Mouse (Mus musculus) frontal cortex, postnatal 36 days (tissue): ENCODE data around the gene Shisal2a.

Experiments
- DNase-seq, 2 experiments: peaks; one replicate each; pipeline ENCODE4 v3.0.0; 2022; ENCODE audit warnings: low spot score in 2 of 2

Gene Shisal2a

DNA sequence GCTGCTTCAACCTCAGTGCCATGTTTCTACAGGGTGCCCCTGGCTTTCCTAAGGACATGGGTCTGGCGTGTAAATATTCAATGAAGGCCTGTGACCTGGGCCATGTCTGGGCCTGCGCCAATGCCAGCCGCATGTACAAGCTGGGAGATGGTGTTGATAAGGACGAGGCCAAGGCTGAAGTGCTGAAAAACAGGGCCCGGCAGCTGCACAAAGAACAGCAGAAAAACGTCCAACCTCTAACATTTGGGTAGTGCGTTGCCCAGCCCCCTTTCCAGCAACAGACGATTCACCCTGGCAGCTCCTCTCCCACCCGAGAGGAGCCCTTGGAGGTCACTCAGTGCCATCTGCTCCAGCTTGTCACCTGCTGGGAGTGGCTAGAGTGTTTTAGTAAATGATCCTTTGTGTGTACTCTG lies 44.8 kb downstream of the Shisal2a start:
- DNase-seq: peak in 1 of 2 experiments; percentile 13

DNA sequence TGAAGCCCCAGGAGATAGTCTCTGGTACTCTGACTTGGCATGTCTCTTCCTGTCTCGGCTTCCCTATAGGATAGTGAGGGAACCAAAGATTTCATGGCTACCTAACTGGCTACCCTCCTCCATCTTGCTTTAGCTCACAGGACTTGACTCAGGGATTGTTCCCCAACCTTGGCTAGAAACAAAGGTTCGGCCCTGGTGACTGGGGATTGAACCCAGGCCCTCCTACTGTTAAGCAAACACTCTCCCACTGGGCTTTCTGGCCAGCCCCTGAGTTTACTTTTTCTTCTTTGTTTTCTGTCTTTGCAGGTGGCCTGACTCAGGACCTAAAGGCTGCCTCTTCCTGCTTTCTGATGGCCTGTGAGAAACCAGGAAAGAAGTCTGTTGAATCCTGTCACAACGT lies 45.3 kb downstream of the Shisal2a start:
- no peak for DNase-seq

DNA sequence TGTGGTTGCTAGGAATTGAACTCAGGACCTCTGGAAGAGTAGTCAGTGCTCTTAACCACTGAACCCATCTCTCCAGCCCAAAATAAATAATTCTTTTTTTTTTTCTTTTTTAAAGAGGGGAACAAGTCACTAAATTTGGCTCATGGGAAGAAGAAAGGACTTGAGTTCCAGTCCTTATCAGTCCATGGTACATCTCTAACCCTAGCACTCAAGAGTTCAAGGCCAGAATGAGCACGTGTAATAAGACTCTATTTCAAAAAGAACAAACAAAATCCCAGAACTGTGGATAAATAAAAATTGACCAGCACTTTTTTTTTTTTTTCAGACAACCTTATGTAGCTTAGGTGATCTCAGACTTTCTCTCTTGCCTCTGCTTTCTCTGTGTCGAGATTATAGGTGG lies 46.4 kb downstream of the Shisal2a start:
- DNase-seq: no peak

GRCm38 (mm10) chr4:108335413-108335812 lies 47.7 kb downstream of the Shisal2a start:
- DNase-seq: no peak

GRCm38 (mm10) chr4:108332041-108332440 lies 51.1 kb downstream of the Shisal2a start:
- DNase-seq: no peak

DNA sequence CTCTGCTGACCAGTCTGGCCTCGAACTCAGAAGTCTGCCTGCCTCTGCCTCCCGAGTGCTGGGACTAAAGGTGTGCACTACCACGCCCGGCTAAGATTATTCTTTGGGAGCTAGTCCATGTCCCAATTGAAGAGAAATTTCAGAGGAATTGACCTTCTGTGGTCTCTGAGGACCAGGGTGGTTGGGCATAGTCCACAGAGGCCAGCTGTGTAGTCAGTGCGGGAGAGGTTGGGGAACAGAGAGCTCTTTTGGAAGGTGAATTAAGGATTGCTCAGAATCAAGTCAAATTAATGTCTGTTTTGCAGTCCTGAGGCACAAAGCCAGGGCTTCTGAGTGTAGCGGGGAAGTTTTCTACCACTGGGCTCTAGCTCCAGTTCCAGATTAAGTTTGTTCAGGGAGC lies 53.3 kb downstream of the Shisal2a start:
- no peak for DNase-seq

DNA sequence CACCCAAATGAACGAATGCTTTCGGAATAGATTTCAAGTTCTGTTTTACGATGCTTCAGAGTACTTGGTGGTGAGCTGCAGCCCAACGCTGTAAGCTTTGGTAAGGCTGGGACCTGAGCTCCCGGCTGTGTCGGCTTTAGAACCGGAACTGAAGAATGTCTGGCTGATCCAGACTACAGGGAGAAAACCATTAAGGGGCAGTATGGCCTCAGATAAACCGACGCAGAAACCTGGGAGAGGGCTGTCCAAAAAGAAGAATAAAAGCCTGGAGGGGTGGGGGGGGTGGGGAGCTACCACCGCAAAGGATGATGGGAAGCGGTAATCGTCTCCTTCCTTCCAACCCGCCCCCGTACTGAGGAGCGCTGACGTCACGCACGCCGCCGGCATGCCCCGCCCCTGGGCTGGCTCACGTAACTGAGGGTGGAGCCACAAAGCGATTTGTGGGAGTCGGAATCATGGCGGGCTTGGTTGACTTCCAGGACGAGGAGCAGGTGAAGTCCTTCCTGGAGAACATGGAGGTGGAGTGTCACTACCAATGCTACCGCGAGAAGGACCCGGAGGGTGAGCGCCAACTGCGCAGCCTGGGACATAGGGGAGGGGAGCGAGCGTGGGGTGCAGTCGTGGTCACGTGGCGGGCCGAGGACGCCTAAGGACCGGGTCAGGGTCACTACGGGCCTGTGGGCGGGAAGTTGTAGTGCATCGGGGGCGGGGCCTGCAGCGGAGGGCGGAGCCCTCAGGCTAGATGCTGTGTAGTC lies 55.2 kb downstream of the Shisal2a start, which contains the start of gene Coa7:
Gene Coa7, plus strand, starts transcription at position 411 of the 755 bp plus-strand sequence.
- peak; percentile 96 to 97 for DNase-seq

- peak; percentile 35 to 50 for DNase-seq
These were observed 56.0 kb downstream of the Shisal2a start for GRCm38 (mm10) chr4:108327071-108327579.

DNA sequence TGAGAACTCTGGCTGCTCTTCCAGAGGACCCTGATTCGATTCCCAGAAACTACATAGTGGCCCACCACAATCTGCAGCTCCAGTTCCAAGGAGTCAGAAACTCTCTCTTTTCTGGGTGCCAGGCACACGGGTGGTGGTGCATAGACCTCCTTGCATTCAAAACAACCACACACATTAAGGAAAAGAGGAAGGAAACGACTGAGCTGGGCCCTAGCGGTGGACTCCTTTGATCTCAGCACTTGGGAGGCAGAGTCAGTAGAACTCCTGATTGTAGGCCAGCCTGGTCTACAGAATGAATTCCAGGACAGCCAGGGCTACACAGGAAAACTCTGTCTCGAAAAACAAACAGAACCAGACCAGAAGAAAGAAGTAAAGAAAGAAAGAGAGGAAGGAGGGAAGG lies 59.6 kb downstream of the Shisal2a start:
- no peak for DNase-seq

DNA sequence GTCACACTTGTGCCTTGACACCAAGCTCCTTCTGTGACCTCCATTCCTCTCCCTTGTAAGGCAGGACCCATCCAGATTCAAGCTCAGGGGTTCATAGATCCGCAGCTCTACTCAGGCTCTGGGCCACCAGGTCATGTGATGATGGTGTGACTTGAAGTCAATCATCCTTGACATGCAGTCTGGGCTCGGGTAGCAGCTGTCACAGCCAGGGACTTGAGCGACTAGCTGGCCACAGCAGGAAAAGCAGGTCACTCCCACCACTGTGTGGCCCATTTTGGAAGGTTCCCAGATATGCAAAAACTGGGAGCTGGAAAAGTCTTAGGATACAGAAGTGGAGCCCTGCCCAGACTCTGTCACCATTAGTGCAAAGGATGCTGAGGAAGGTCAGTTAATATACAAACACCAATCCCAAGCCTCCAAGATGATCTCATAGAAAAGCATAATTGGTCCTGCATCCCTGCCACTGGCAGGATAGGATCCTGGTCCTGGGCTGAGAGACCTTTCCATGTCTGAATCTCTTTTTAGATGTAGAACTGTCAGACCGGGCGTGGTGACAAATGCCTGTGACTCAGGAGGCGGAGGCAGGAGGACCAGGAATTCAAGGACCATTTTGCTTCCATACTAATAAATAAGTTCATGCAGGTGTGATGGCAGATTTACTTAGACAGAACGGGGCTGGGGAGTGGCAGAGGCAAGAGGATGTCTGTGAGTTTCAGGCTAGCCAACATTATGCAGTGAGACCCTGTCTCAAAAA lies 62.3 kb downstream of the Shisal2a start:
- no peak for DNase-seq

DNA sequence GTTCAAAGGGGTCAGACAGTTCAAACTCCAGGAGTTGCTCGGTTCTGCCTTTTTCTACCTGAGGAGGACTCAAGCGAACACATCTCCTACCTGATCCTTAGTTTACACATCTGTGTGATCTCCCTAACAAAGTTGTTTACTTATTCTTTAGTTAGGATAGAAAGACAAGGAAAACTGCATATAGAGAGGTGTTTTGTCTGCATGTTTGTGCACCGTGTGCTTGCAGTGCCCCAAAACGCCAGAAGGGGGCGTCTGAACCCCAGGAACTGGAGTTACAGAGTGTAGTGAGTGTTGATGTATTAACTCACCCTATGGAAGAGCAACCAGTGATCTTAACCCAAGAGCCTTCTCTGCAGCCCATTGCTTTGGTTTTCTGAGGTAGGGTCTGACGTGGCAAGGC lies 63.4 kb downstream of the Shisal2a start:
- no peak for DNase-seq

DNA sequence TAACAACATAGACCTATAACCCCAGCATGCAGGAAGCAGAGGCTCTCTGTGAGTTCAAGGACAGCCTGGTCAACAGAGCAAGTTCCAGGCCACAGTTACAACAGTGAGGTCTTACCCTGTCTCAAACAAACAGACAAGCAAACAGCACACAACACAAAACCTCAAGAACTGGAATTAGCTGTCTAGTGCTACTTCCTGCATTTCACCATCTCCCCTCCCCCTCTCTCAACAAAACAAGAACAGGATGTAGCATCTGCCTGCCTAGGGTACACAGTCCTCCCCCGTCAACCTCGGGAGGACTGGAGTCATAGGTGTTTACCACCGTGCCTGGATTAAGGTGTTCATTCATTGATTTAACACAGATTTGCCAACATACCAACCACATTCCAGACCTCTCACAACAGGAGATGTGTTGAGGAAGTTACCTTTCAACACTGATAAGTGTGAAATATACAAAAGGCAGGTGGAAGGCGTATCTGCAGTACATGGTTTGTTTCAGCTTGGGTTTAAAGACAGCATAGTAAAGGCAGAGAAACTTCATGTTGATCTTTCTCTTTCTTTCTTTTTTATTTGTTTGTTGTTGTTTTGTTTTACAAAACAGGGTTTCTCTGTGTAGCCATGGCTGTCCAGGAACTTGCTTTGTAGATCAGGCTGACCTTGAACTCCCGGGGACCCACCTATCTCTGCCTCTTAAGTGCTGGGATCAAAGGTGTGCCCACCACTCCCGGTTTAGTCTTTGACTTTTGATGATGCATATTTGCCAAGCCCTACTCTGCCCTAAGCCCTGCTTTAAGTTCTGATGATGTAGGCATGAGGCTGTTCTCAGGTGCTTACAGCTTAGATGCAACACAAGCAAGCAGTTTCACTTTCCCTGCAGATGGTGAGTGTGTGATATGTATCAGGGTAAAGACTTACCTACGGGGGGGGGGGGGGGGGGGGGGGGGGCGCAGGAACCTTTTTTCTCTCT lies 64.2 kb downstream of the Shisal2a start:
- no peak for DNase-seq
